Mouse (Mus musculus) hindbrain, postnatal 0 days (tissue): ENCODE measurements at regions not wholly inside any gene's neighbourhood (a gene's known extent, or its start where the extent isn't known, plus 50 kb on each side); places are given as distances from the start of the nearest gene placed in this dataset.
A peak's percentile ranks its signal among the peaks of the same experiment; 100 is the strongest.

ENCODE experiments used
- ATAC-seq: fragments of 200-750 bp; cut with Nextera tagmentation; 2 replicates; pipeline ENCODE4 v1.8.0; 2017; ENCODE audit warnings: mild to moderate bottlenecking, moderate TSS enrichment, moderate library complexity
- DNase-seq: peaks from one replicate; pipeline ENCODE4 v3.0.0-alpha.2; 2015; ENCODE audit warnings: low spot score
- H3K27ac ChIP-seq: fragments of 300-500 bp; sonication (generic); 2 replicates; pipeline ENCODE4 v1.5.1; 2014; ENCODE audit warnings: mild to moderate bottlenecking
- H3K27me3 ChIP-seq: fragments of 300-500 bp; sonication (generic); 2 replicates; pipeline ENCODE4 v1.6.1; 2014; ENCODE audit warnings: low read length, mixed read lengths; ENCODE audit not compliant: insufficient read depth
- H3K36me3 ChIP-seq: fragments of 300-500 bp; sonication (generic); 2 replicates; pipeline ENCODE4 v1.6.1; 2014; ENCODE audit warnings: low read length, mixed read lengths; ENCODE audit not compliant: insufficient read depth
- H3K4me1 ChIP-seq: fragments of 300-500 bp; sonication (generic); 2 replicates; pipeline ENCODE4 v1.6.1; 2014; ENCODE audit warnings: antibody characterized with exemption, low read length, mixed read lengths; ENCODE audit not compliant: insufficient read depth
- H3K4me2 ChIP-seq: fragments of 300-500 bp; sonication (generic); 2 replicates; pipeline ENCODE4 v1.6.1; 2014; ENCODE audit warnings: low read depth, mild to moderate bottlenecking, low read length, moderate library complexity, mixed read lengths
- H3K4me3 ChIP-seq: fragments of 300-500 bp; sonication (generic); 2 replicates; pipeline ENCODE4 v1.5.1; 2014; ENCODE audit warnings: low read length
- H3K9ac ChIP-seq: fragments of 300-500 bp; sonication (generic); replicated peaks from 2 replicates; pipeline ENCODE4 v1.6.1; 2014; ENCODE audit warnings: mild to moderate bottlenecking, low read length, moderate library complexity, mixed read lengths
- H3K9me3 ChIP-seq: fragments of 300-500 bp; sonication (generic); 2 replicates; pipeline ENCODE4 v1.6.1; 2016; ENCODE audit warnings: low read length, mixed read lengths
- CTCF ChIP-seq: IDR thresholded peaks from 2 replicates; pipeline ENCODE4 v1.5.1; 2016; ENCODE audit warnings: antibody characterized with exemption, control low read depth, low read depth
- WGBS: fragments of 180-500 bp; shearing (Covaris S2); extraction: QIAGEN DNeasy Blood & Tissue Kit; methylation state at CpG from one replicate; pipeline ENCODE4 v1.1.7; 2014; 5-methylcytosine and 5-hydroxymethylcytosine counted together

DNA sequence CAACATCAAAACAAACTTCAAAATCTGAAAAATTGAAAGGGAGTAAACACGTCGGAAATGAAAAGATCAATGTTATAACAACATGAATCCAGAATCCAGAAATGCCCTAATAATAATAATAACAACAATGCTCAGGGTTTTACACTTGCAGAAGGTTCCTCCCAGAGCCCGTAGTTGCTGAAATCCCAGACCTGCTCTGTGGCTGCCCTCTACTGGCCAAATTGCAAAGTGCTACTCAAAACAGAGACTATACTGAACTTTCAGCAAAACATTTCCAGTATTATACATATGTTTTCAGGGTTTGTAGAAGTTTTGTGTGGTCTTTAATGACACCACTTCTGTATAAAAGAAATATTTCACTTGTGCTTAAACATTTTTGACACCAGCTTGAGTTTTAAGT is 2779.9 kb downstream of the 9330182O14Rik start:
- Histone ChIP-seq H3K36me3 (no peaks in the 10 kb centered on the region), H3K9me3 (no peaks in the 10 kb centered on the region), H3K4me3 (no peak overlapping the region), H3K9ac (no peak overlapping the region), H3K27me3 (no peaks in the 10 kb centered on the region), H3K4me2 (no peak overlapping the region), H3K27ac (no peak overlapping the region), H3K4me1 (no peaks in the 10 kb centered on the region)
- DNase-seq (peak; percentile 83), ATAC-seq (0 out of 2 replicates have a peak, but pooled peaks have one; percentile 66)
- WGBS: 8% methylated on average over 3 of the region's 3 CpGs
- peak; percentile 93 for TF ChIP-seq CTCF

DNA sequence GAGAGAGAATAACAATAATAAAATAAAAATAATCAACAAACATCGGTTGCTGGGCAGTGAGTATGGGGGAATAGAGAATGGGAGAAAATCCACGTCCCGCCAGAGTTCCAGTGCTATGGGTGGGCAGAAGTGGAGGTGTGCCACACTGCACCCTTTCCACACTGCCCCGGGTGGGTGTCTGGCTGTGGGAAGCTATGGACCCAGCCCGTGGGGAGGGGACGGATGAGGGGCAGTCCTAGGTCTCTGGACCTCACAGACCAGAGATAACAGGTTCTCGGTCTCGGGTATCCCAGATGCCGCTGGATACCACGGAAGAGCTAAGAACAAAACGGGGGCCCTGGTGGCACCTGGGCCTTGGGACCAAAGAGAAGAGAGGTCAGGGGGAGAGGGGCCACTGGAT is 2781.0 kb downstream of the 9330182O14Rik start:
- DNase-seq (no peak), ATAC-seq (no peak)
- Histone ChIP-seq H3K9me3 (no peaks in the 10 kb centered on the region), H3K4me3 (no peak overlapping the region), H3K27ac (no peak overlapping the region), H3K4me1 (no peaks in the 10 kb centered on the region), H3K9ac (no peak overlapping the region), H3K4me2 (no peak overlapping the region), H3K36me3 (no peaks in the 10 kb centered on the region), H3K27me3 (no peaks in the 10 kb centered on the region)
- WGBS: 90% methylated on average over 11 of the region's 11 CpGs
- no peak for TF ChIP-seq CTCF

DNA sequence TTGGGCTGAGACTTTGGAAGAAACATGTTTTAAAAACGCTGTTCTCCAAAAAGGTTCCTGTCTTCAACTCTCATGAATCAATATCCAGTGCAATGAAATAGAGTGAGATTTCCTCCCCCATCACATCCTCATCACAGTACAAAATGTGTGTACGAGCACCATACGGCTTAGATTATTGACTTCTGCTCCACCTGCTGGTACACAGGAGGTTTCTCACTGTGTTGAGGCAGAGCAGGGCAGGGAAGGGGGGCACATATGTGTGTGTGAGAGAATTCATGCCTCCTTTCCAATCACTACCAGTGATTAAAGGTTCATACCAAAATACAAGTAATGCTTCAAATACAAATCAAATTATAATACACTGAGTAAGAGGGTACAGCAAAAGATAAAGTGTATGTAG is 2787.5 kb downstream of the 9330182O14Rik start:
- Histone ChIP-seq H3K9me3 (no peaks in the 10 kb centered on the region), H3K27me3 (no peaks in the 10 kb centered on the region), H3K36me3 (no peaks in the 10 kb centered on the region), H3K4me1 (no peaks in the 10 kb centered on the region), H3K4me2 (no peak overlapping the region), H3K27ac (no peak overlapping the region), H3K4me3 (no peak overlapping the region), H3K9ac (no peak overlapping the region)
- ATAC-seq: no peak
- 56% methylated on average over 3 of the region's 3 CpGs for WGBS
- DNase-seq: peak; percentile 14
- peak; percentile 47 for TF ChIP-seq CTCF

DNA sequence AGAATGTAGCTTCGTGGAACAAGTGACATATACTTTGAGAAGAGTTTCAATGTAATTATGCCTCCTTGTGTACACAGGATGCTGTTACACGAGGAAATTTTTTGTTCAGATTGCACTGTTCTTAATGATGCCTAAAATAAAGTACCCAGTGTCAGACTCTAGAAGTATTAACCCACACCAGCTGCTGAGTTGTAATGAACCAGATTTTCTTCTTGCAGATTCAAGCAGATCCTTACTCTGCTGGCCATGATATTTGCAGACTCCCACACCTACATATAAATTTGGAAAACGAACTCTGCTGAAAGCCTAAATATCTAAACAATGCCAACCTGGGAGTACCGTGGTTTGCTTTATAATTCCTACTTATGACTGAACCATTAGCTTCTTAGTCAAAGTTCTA is 2794.2 kb downstream of the 9330182O14Rik start:
- H3K36me3 ChIP-seq: no peaks in the 10 kb centered on the region
- DNase-seq (no peak), ATAC-seq (no peak)
- no peaks in the 10 kb centered on the region for H3K9me3 ChIP-seq
- H3K4me2 ChIP-seq: no peak overlapping the region
- H3K4me1 ChIP-seq: no peaks in the 10 kb centered on the region
- no peak for TF ChIP-seq CTCF
- H3K4me3 ChIP-seq: no peak overlapping the region
- no peak overlapping the region for H3K9ac ChIP-seq
- 80% methylated on average over 4 of the region's 4 CpGs for WGBS
- H3K27ac ChIP-seq: no peak overlapping the region
- H3K27me3 ChIP-seq: no peaks in the 10 kb centered on the region

DNA sequence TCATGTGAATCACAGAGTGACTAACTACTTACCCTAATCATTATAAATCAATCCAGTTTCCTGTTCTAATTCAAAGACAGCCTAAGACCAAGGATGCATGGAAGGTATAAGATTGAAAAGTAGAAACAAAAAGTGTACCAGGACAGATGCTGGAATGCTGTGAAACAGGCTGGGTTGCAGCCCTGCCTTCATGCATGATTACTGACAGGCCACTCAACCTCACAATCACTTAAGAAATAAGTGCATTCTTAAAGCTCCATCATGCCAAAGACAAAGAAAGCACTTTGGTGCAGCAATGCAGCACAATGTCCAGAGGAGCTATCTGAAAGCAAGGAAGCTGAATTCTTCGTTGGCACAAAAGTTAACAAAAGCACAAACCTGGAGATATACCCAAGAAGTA is 2810.4 kb downstream of the 9330182O14Rik start:
- 76% methylated on average over 1 of the region's 1 CpGs for WGBS
- H3K4me2 ChIP-seq: no peak overlapping the region
- no peaks in the 10 kb centered on the region for H3K27me3 ChIP-seq
- TF ChIP-seq CTCF: no peak
- no peaks in the 10 kb centered on the region for H3K4me1 ChIP-seq
- ATAC-seq: no peak
- H3K4me3 ChIP-seq: no peak overlapping the region
- H3K27ac ChIP-seq: no peak overlapping the region
- H3K36me3 ChIP-seq: no peaks in the 10 kb centered on the region
- DNase-seq: no peak
- H3K9me3 ChIP-seq: no peaks in the 10 kb centered on the region
- H3K9ac ChIP-seq: no peak overlapping the region

DNA sequence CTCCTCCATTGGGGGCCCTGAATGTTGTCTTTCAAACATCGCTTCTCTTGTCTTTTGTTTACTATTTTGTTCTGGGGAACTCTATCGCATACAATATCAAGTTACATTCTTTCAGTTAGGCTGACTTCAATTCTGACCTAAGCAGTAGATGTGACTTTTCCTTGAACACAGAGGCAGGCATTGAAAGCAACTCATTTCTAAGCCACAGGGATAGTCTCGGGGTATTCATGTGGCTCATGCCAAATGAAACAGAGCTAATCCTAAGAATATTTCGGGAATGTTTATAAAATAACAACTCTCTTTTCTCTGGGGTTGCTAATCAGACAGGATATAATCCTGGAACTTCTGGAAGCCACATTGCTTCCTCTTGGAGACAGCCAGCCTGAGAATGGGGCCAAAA is 2821.0 kb downstream of the 9330182O14Rik start:
- Histone ChIP-seq H3K27ac (no peak overlapping the region), H3K9ac (no peak overlapping the region), H3K9me3 (no peaks in the 10 kb centered on the region), H3K4me1 (no peaks in the 10 kb centered on the region), H3K4me2 (no peak overlapping the region), H3K4me3 (no peak overlapping the region), H3K36me3 (no peaks in the 10 kb centered on the region), H3K27me3 (no peaks in the 10 kb centered on the region)
- DNase-seq (no peak), ATAC-seq (no peak)
- WGBS: 66% methylated on average over 4 of the region's 4 CpGs
- TF ChIP-seq CTCF: no peak

DNA sequence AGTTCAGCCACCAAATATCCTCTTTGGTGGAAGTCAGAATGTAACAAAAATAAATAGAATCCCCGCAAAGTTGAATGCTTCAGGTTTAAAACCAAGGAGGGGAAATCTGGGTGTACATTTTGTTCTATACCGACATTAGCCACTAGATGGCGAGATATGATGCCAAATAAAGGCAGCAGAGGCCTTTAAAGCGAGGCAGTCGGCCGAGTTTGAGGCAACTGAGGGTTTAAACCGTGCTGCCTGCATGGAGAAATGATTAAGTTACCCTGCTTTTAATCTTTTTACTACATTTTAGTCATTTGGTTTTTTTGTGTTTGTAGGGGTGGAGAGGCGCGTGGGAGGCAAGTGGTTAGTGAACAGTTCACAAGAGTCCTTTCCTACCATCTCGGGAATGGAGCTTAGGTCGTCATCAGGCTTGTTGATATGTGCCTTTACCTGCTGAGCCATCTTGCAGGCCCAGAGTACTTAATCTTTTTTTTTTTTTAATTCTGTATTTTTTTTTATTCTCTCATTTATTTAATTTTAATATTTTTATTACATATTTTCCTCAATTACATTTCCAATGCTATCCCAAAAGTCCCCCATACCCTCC is 2828.7 kb downstream of the 9330182O14Rik start:
- no peaks in the 10 kb centered on the region for H3K4me1 ChIP-seq
- ATAC-seq (peak; percentile 82), DNase-seq (peak; percentile 93)
- H3K4me3 ChIP-seq: no peak overlapping the region
- 13% methylated on average over 11 of the region's 11 CpGs for WGBS
- TF ChIP-seq CTCF: peak; percentile 83
- H3K9ac ChIP-seq: no peak overlapping the region
- 0 out of 2 replicates have a peak, but pooled peaks cover 2% of the 10 kb centered on the region for H3K9me3 ChIP-seq
- no peak overlapping the region for H3K4me2 ChIP-seq
- no peak overlapping the region for H3K27ac ChIP-seq
- no peaks in the 10 kb centered on the region for H3K27me3 ChIP-seq
- no peaks in the 10 kb centered on the region for H3K36me3 ChIP-seq
